Mouse (Mus musculus): ENCODE results near the gene AL607142.1.

Gene AL607142.1

DNA sequence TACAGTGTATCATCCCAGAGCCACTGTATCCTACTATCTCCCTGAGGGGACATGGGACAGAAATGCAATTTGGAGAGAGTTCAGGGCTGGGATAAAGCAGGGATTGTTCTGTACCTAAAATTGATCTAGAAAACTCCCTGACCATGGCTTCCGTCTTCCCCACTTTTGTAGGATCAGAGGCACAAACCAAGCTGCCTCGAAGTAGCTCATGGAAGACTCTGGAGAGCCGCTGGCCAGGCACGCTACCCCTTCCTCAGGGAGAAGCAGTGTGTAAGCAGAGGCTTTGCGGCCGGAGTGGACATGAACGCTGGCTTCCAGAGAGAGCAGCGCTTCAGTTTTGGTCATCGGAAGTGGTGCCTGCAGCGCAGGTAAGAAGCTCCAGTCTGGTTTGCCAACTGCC is at the start of gene AL607142.1:
Gene AL607142.1 (plus strand): TSS at position 301 of the 400 bp plus-strand sequence.
- DNase-seq (ENCODE audit: low read depth, low spot score): no peak

DNA sequence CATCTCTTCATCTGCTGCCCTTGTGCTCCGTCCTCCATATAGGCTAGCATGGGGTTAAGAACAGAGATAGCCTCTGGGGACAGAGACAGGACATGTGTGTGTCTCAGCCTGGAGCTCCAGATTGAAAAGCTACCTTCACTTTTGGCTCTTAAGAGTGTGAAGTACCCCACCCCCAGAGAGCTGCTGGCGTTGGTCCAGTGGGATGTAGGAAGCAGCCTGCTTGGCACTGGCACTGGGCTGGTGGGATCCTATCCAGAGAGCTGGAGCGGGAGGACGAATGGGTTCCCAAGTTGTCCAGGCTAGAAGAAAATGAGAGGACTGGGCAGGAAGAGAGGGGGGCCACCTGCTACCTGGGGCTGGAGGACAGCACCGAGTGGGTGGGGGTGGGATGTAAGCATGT is 46.4 kb upstream of the AL607142.1 start:
- DNase-seq (ENCODE audit: low read depth, low spot score): no peak

DNA sequence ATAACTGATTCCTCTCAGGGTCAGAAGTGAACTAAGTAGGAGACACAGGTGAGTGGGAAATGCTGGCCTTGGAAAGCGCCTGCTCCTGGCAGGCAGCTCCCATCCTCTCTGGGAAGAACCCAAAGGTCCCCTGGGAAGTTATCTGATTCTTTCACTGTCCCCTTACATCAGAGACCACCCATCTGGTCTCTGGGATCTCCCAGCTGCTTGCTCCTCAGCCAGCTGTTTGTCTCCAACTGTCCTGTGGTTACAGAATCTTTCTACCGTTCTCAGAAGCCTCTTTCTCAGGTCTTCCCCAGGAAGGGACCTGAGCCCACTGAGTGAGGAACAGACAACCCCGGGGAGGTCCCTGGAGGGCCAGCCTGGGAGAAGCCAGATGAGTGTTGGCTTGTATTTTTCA is 42.4 kb upstream of the AL607142.1 start:
- no peak for DNase-seq (ENCODE audit: low read depth, low spot score)

DNA sequence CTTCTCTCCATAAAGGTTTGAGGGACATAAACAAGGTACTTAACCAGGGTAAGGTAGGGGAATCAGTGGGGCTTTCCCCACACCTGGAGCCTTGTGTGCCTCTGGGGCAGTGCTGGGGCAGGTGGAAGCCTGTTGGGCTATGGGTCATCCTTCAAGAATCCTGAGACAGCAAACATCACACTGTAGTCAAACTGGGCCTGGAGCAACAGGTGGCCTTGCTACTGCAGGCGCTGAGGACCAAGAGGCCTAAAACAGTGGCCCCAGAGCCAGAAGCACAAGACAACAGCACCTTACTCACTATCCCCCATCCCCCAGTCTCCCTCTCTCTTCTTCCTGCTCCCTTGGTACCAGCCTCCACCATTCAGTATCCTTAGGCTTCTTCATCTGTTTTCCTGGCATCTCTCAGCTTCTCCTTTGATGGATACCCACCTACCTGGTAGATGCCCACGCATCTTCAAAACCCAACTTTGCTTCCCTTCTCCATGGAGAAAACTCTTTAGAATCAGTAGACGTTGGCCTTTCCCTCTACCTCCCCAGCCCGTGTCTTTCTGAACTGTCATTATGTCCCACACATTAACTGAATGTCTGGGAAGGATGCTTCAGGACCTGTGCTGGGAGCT is 41.5 kb upstream of the AL607142.1 start:
- DNase-seq (ENCODE audit: low read depth, low spot score): no peak

DNA sequence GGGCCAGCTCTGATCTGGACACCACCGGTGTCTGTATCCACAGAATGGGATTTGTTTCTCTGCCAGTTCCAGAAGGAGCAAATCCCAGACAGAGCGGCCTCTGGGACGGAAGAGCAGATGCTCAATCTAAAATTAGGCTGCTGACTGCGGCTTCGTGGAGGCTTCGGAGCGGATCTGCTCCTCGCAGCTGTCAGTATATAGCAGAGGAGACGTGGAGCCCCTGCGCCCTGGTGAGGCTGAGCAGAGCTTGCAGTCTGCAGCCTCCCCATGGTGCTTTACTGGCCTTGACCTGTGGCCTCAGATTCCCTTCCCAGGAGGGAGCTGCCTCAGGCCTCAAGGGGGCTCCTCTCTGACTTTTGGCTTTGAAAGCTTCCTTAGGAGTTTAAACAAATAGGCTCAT is 40.7 kb upstream of the AL607142.1 start:
- peak; percentile 41 for DNase-seq (ENCODE audit: low read depth, low spot score)

DNA sequence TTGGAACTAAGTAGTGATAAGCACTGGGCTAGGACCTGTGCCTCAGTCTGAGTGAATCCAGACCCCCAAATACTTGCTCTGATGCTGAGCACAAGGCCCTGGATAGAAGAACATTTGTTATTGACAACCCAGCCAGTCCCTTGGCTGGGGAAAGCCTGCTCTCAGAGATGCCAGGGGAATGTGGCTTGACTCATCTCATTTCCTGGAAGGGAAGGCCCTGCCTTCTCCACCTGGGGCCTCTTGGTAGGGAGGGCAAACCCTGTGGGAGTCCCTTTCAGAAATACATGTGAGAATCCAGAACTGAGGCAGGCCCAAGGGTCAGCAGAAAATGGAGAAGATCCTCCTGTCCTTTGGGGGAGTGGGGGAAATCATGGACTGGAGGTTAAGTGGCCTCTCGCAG is 37.1 kb upstream of the AL607142.1 start:
- DNase-seq (ENCODE audit: low read depth, low spot score): no peak

DNA sequence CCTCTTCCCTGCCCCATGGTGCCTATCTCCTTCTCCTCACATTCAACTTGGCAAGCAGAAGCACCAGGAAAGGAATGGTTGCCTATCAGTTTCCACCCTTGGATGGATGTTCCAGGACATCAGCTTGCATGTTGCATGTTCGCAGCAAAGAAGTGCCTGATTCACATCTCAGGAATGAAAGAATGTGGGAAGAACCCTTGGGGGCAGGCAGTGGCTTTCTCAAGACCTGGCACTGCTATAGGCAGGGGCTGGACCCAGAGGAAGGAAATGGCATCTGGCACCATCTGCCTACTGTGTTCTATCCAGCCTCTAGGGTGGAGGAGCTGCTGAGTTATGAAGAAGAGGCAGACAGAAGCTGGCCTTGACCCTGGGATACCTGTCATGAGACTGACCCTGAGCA is 34.9 kb upstream of the AL607142.1 start:
- no peak for DNase-seq (ENCODE audit: low read depth, low spot score)

DNA sequence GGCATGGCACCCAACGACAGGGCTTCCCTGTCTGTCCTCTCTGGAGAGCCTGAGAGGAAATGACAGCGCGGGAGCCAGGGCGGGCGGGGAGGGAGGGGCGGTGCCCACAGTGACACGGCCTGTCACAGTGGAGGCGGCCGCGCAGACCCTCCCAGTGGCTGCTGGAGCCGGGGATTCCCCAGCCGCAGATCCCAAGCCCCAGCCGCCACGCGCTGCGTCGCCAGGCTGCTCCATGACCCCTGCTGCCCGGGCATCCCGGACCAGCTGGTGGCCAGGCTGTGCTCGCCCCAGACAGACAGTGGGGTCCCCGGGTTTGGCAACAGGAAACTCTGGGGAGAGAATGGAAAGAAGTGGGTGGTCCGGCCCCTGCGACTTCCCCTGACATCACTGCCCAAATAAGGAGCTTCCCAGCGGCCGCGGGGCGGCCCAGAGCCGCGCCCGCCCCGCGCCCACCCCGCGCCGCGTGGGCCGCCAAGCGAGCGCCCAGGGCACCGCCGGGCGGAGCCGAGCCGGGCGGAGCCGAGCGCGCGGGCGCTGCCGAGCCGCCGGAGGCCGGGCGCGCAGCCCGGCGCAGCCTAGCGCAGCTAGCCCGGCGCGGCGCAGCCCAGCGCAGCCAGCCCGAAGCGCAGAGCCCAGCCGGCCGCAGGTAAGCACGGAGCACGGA is 32.3 kb upstream of the AL607142.1 start:
- DNase-seq (ENCODE audit: low read depth, low spot score): peak; percentile 25

DNA sequence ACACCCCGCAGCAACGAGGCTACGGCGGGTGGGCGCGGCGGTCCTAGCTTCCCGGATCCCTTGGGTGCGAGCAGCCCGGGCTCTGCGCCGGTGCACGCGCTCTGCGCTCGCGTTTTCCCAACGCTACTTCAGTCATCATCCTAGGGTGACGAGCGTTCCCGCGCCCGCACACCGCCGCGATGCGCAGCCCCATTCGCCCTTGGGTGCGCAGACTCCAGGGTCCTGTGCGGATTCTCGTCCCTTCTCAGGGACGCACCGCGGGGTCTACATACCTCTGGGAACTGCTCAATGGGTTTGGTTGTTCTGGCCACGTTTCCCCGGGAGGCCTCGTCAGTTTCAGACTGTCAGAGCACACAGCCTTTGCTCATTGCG is 31.8 kb upstream of the AL607142.1 start:
- DNase-seq (ENCODE audit: low read depth, low spot score): no peak

DNA sequence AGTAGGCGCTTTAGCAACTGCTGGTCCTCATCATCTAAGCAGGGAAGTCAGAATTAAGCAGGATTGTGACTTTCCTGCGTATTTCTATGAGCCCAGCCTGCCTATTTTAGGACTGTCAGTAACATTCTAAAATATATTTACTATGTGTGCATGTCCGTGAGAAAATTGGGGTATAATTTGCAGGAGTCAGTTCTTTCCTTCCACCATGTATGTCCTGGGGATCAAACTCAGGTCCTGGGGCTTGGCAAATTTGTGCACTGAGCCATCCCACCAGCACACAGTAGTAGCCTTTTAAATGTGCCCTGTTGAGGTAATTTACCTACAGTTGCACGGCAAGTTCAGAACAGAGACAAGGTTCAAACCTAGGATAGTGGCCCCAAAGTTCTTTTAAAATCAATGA is 28.5 kb upstream of the AL607142.1 start:
- DNase-seq (ENCODE audit: low read depth, low spot score): no peak

DNA sequence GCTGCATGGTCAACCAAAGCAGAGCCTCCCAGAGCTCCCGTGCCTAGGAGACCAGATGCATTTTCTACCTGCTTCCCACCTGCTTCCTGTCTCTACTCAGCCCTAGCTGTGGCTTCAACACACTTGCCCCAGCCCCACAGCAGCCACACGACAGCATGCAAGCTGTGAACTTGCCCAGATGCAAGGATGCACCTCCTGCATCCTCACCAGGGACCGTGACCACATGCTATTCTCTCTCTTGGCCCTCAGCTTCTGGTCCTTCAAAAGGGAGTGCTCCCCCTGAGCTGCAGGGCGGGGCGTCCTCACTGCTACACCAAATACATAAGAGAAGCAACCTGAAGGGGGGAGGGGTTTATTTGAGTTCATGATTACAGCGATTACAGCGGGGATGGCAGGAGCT is 27.8 kb upstream of the AL607142.1 start:
- no peak for DNase-seq (ENCODE audit: low read depth, low spot score)

DNA sequence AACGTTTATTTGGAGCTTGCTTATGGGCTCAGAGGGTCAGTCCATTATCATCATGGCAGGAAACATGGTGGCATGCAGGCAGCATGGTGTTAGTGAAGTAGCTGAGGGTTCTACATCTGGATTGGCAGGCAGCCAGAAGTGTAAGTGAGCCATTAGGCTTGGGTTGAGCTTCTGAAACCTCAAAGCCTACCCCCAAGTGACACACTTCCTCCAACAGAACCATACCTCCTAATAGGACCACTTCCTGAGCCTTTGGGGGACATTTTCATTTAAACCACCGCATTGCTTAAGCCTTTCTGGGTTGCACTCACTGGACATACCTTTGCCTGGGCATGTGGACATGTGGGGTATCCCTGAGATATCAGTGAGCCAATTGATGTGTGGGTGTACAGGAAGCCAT is 23.3 kb upstream of the AL607142.1 start:
- no peak for DNase-seq (ENCODE audit: low read depth, low spot score)

DNA sequence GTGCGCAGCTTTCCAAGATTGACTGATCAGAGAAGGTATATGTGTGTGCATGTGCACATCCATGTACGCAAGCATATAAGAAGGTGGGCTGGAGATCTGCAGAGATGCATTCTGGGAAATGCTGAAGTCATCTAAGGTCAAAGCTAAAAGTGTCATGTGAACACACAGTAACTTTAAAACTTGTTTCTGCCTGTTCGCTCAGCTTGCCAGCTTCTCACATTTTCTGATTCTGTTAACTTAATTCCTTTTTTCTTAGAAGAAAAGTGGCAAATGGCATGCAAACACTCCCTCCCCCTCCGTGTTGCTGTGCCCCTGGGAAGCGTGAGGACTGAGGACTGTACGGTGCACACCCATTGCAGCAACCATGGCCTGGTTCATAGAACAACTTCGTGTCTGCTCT is 22.3 kb upstream of the AL607142.1 start:
- DNase-seq (ENCODE audit: low read depth, low spot score): no peak

DNA sequence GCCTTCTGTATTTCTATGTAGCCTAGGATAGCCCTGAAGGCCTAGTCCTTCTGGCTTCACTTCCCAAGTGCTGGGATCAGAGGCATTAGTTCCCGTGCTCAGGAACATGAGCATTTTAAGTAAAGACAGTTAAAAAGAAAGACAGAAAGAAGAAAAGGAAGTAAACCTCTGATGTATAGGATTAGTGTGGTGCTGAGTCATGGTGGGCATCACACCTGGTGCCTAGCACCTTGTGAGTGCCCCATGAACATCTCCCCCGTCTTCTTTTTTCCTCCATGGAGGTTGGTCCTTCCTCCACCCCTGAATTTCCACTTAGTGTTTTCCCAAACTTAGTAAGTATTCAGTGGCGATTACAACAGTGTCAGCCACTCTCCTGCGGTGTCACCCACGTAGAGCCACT is 20.2 kb upstream of the AL607142.1 start:
- DNase-seq (ENCODE audit: low read depth, low spot score): no peak

DNA sequence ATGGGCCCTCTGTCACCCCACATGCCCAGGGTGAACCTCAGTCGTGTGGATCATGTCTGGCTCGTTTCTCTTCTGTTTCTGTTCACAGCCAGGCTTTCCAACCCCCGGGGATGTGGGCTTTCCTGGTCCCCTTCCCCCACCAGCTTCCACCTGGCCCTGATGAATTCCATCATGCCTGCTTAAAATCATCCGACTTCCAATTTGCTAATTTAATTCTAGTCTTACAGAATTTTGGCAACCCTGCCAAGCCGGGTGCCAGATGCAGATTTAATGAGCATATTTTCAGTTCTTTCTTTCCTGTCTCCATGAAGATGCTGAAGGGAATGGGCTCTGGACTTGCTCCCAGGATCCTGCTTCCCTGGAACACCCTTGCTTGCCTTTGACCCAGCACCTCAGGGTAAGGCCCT is 19.7 kb upstream of the AL607142.1 start:
- DNase-seq (ENCODE audit: low read depth, low spot score): no peak

DNA sequence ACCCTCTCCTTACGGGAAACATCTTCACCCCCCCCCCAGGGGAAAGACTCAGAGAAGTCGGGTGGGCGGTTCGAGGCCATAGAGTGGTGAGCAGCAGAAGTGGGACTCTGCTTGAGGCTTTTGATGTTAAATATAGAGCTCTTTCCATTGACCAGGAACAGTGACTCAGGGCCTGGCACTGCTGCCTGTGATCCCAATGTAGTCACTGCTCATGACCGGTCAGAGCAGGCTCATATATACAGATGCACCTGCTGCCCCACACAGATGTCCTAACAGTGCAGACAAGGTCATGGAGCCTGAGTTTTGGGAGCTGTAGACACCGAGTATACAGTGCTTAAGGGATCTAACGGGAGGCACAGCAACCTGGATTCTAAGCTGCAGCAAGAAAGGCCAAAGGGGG is 18.9 kb upstream of the AL607142.1 start:
- DNase-seq (ENCODE audit: low read depth, low spot score): no peak

DNA sequence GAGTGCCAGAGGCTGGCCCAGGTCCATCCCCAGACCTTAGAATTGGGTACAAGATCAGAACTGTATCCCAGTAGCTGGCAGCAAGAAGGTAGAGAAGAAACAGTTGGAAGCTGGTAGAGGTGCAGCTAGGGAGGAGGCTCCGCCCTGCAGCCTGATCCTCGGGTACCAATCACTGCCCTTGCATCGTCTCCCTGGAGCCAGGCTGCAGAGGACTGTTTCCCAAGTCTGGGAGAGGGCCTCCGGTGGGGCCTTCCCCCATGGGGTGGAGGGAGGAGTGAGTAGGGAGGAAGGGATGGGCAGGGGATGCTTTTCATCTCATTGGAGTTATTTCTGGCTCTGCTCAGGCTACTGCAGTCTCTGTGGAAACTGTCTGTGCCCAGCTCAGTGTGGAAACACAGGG is 17.7 kb upstream of the AL607142.1 start:
- no peak for DNase-seq (ENCODE audit: low read depth, low spot score)

DNA sequence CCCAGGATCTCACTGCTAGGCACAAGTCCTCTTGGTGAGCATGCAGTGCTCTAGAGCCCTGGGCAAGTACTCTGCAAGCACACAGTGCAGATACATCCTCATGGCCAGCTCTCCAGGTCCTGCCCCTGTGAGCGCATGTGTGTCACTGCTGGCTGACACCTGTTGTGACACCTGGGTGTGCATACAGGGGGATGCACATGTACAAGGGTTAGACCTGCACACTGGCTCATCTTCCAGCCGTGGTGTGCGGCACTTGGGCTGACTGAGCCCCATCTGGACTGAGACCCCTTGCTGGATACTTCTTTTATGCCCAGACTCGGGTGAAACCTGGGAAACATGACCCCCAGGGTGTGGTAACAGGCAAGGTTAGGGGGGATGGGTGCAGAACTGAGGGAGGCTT is 16.5 kb upstream of the AL607142.1 start:
- DNase-seq (ENCODE audit: low read depth, low spot score): no peak

DNA sequence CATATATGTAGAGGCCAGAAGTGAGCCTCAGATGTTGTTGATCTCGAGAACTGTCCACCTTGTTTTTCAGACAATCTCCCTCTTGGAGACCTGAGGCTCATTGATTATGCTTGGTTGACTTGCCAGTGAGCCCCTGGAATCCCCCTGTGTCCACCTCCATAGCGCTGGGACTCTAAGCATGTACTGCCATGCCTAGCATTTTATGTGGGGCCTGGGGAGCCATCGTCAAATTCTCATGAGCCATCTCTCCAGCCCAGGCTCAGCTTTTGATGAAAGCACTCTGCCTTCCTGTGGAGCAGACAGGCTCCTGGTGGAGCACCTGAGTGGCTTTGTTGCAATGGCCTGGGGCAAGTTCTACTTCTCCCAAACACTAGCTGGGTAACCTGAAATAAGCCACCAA is 14.9 kb upstream of the AL607142.1 start:
- no peak for DNase-seq (ENCODE audit: low read depth, low spot score)

DNA sequence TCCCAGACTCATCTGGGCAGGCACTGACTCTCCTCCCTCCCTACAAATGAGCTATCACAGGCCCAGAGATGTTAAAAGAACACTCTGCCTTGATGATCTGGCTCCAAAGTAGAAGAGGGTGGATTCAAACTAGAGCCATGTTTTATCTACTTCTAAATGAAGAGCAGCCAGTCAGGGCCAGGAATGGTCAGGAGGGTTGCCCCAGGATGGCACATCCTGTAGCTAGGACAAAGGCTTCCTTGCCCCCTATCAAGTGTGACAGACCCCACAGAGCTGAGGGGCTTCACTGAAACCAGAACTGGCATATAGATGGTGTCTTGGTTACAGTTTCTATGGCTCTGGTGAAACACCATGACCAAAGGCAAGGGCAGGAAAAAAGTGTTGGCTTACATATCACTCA is 12.3 kb upstream of the AL607142.1 start:
- DNase-seq (ENCODE audit: low read depth, low spot score): no peak

DNA sequence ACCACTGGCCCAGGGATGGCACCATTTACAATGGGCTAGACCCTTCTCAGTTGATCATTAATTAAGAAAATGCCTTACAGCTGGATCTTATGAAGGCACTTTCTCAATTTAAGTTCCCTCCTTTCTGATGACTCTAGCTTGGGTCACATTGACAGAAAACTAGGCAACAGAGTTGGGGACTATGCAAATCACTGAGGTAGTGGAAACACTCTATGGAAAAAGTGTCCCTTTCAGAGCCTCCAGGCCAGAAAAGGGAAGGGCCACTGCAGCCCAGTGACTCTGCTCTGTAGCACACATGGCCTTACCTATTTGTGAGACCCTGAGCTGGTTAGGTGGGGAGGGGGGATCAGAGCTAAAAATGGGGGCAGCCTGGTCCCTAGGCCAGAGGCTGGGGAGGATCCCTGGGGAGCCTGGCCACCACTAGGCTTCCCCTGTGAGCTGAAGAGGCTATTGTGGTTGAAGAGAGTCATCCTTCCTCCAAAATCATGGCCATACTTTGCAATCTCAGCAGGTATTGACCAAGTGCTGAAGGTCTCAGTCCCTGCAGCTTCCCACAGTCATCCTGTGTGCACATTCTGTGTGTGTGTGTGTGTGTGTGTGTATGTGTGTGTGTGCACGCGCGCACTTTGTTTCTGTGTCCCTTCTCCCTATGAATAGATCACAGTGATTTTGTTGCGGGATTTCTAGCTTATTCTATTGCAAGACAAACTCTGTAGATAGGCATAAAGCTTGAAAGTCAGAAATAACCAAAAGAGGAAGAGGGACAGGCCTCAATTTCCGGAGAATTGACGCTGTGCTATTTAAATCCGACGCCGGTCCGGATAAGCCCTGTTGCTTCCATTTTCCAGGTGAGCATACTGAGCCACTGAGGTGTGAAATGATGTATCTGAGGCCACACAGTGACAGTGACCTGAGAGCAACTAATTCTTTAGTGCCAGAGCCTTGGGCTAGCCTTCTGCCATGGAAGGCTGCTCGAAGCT is 11.5 kb upstream of the AL607142.1 start:
- no peak for DNase-seq (ENCODE audit: low read depth, low spot score)

DNA sequence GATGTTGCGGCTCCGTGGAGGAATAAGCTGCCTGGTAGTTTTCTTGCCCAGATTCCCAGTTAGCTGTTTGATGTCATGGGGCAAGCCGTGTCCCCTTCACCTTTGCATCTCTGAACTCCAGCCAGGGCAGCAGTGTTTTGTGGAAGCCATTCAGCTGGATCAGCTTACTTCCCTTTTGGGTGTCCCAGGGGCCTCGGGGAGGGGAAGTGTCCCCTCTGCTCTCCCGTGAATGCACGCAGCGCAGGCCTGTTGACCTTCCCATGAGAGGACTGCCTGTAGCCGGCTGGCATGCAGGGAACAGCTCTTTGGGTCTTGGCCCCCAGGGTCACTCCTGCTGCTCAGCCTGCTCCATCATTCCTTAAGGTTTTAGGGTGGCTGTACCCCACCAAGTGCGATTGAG is 10.7 kb upstream of the AL607142.1 start:
- DNase-seq (ENCODE audit: low read depth, low spot score): no peak

DNA sequence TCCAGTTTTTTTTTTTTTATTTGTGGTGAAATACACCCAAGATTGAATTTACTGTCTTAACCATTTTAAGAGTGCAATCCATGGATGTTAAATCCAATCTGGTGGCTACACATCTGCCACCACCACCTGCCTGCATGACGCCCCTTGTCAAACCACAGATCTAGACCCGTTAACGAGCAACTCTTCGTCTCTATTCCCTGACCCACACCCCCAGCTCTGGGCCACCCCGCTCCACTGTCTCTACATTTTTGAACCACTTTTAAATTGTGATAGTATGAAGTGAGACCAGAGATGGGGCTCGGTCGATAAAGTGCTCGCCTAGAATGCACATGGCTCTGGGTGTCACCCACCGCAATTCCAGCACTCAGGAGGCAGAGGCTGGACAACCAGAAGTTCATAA is 8.3 kb upstream of the AL607142.1 start:
- no peak for DNase-seq (ENCODE audit: low read depth, low spot score)

Measured in retina, postnatal 7 days (tissue).